Mouse (Mus musculus) liver, embryonic 15.5 days (tissue): Measurements from ENCODE around the gene Nadsyn1. TPM values are rescaled to one million over a fixed set of nuclear protein-coding genes. Genes with fewer than 3 reads are reported as not detected.

Experiments
- ATAC-seq: fragments of 200-750 bp; cut with Nextera tagmentation; 2 replicates; pipeline ENCODE4 v1.8.0; 2017; ENCODE audit warnings: moderate number of reproducible peaks, mild to moderate bottlenecking, moderate library complexity; ENCODE audit not compliant: insufficient read depth
- H3K27ac ChIP-seq: fragments of 300-500 bp; sonication (generic); replicated peaks from 2 replicates; pipeline ENCODE4 v1.5.1; 2015; ENCODE audit warnings: mild to moderate bottlenecking, inconsistent platforms
- H3K27me3 ChIP-seq: fragments of 300-500 bp; sonication (generic); 2 replicates; pipeline ENCODE4 v1.6.1; 2015; ENCODE audit warnings: mild to moderate bottlenecking, inconsistent platforms
- H3K36me3 ChIP-seq: fragments of 300-500 bp; sonication (generic); replicated peaks from 2 replicates; pipeline ENCODE4 v1.6.1; 2015; ENCODE audit warnings: moderate library complexity, mild to moderate bottlenecking, inconsistent platforms
- H3K4me1 ChIP-seq: fragments of 300-500 bp; sonication (generic); replicated peaks from 2 replicates; pipeline ENCODE4 v1.6.1; 2015; ENCODE audit warnings: inconsistent platforms
- H3K4me2 ChIP-seq: fragments of 300-500 bp; sonication (generic); 2 replicates; pipeline ENCODE4 v1.6.1; 2015; ENCODE audit warnings: moderate library complexity, mild to moderate bottlenecking, inconsistent platforms
- H3K4me3 ChIP-seq: fragments of 300-500 bp; sonication (generic); replicated peaks from 2 replicates; pipeline ENCODE4 v1.5.1; 2015; ENCODE audit warnings: mild to moderate bottlenecking, inconsistent platforms
- H3K9ac ChIP-seq: fragments of 300-500 bp; sonication (generic); 2 replicates; pipeline ENCODE4 v1.6.1; 2015; ENCODE audit warnings: moderate library complexity, mild to moderate bottlenecking, inconsistent platforms
- H3K9me3 ChIP-seq: fragments of 300-500 bp; sonication (generic); replicated peaks from 2 replicates; pipeline ENCODE4 v1.6.1; 2016; ENCODE audit warnings: inconsistent platforms
- WGBS: fragments of 180-500 bp; shearing (Covaris S2); methylation state at CpG from one replicate; pipeline ENCODE4 v1.1.7; 2015; ENCODE audit warnings: mixed read lengths; ENCODE audit not compliant: insufficient replicate concordance; 5-methylcytosine and 5-hydroxymethylcytosine counted together
- polyA plus RNA-seq: library from polyadenylated mRNA; unstranded; fragments of >200 nt; fragmentation: Nextera tagmentation; extraction: Ambion mirVana; gene quantifications from 2 replicates; pipeline ENCODE4 v1.2.1, GENCODE M21; 2015

The Nadsyn1 gene
- polyA plus RNA-seq, 1 experiment from 2014 or later: 8.8 TPM

GRCm38 (mm10) chr7:143801195-143802065, 21.2 kb downstream of the Nadsyn1 start:
- H3K4me2 ChIP-seq: no peak overlapping the region
- H3K9me3 ChIP-seq: no peaks in the 10 kb centered on the region
- H3K9ac ChIP-seq: no peak overlapping the region
- WGBS: 72% methylated on average over 8 of the region's 8 CpGs
- H3K4me3 ChIP-seq: no peak overlapping the region
- H3K4me1 ChIP-seq: 0 out of 2 replicates have a peak, but pooled peaks cover 4% of the 10 kb centered on the region
- H3K27me3 ChIP-seq: no peaks in the 10 kb centered on the region
- ATAC-seq: no peak
- H3K27ac ChIP-seq: no peak overlapping the region
- H3K36me3 ChIP-seq: peaks cover 69% of the 10 kb centered on the region

GRCm38 (mm10) chr7:143800770-143801169, 21.9 kb downstream of the Nadsyn1 start:
- no peak for ATAC-seq
- WGBS: 90% methylated on average over 1 of the region's 1 CpGs
- H3K9ac ChIP-seq: no peak overlapping the region

GRCm38 (mm10) chr7:143798783-143799182, 23.9 kb downstream of the Nadsyn1 start:
- Histone ChIP-seq H3K4me3 (no peak overlapping the region), H3K4me1 (no peaks in the 10 kb centered on the region), H3K36me3 (peaks cover 62% of the 10 kb centered on the region), H3K27me3 (no peaks in the 10 kb centered on the region), H3K9ac (no peak overlapping the region), H3K27ac (no peak overlapping the region), H3K4me2 (no peak overlapping the region), H3K9me3 (no peaks in the 10 kb centered on the region)
- ATAC-seq: no peak
- WGBS: 45% methylated on average over 4 of the region's 4 CpGs

More at GRCm38 (mm10) chr7:143800770-143801169, 21.9 kb downstream of the Nadsyn1 start:
- Histone ChIP-seq H3K4me3 (no peak overlapping the region), H3K27ac (no peak overlapping the region), H3K27me3 (no peaks in the 10 kb centered on the region), H3K4me1 (0 out of 2 replicates have a peak, but pooled peaks cover 4% of the 10 kb centered on the region), H3K9me3 (no peaks in the 10 kb centered on the region), H3K36me3 (peaks cover 70% of the 10 kb centered on the region), H3K4me2 (no peak overlapping the region)

- H3K9me3 ChIP-seq: no peaks in the 10 kb centered on the region
- H3K9ac ChIP-seq: no peak overlapping the region
- no peak overlapping the region for H3K4me2 ChIP-seq
- no peak for ATAC-seq
- H3K36me3 ChIP-seq: peaks cover 25% of the 10 kb centered on the region
- H3K27me3 ChIP-seq: no peaks in the 10 kb centered on the region
- 0 out of 2 replicates have a peak, but pooled peaks cover 11% of the 10 kb centered on the region for H3K4me1 ChIP-seq
- 46% methylated on average over 4 of the region's 4 CpGs for WGBS
- H3K4me3 ChIP-seq: no peak overlapping the region
- no peak overlapping the region for H3K27ac ChIP-seq
These were observed 29.5 kb downstream of the Nadsyn1 start for GRCm38 (mm10) chr7:143793121-143793520.

- Histone ChIP-seq H3K27ac (0 out of 2 replicates have a peak overlapping the region, but pooled peaks have one; percentile 20), H3K4me2 (no peak overlapping the region), H3K9me3 (no peaks in the 10 kb centered on the region), H3K4me3 (no peak overlapping the region), H3K27me3 (no peaks in the 10 kb centered on the region), H3K4me1 (0 out of 2 replicates have a peak, but pooled peaks cover 11% of the 10 kb centered on the region), H3K9ac (no peak overlapping the region), H3K36me3 (peaks cover 19% of the 10 kb centered on the region)
- peak; percentile 63 for ATAC-seq
- 49% methylated on average over 6 of the region's 6 CpGs for WGBS
These were observed 30.2 kb downstream of the Nadsyn1 start for GRCm38 (mm10) chr7:143792336-143792985.

- 9% methylated on average over 21 of the region's 21 CpGs for WGBS
- Histone ChIP-seq H3K4me2 (peak within 1 kb of the TSS; percentile 59), H3K27ac (no peak within 1 kb of the TSS), H3K27me3 (peaks cover 8% of the 10 kb centered on the region; the same call in 1 of the 2 replicates), H3K9me3 (no peaks in the 10 kb centered on the region), H3K4me1 (peaks cover 16% of the 10 kb centered on the region), H3K4me3 (peak within 1 kb of the TSS; percentile 42), H3K9ac (no peak within 1 kb of the TSS), H3K36me3 (no peaks in the 10 kb centered on the region)
- ATAC-seq: peak; percentile 55
These were observed 38.4 kb downstream of the Nadsyn1 start, which contains the start of gene Mrgpre for GRCm38 (mm10) chr7:143783996-143784829. Mrgpre (minus strand) TSS chr7:143784500.

GRCm38 (mm10) chr7:143783378-143783995, 39.2 kb downstream of the Nadsyn1 start:
- peak overlapping the region; percentile 59 for H3K4me2 ChIP-seq
- no peaks in the 10 kb centered on the region for H3K9me3 ChIP-seq
- WGBS: 13% methylated on average over 6 of the region's 6 CpGs
- H3K4me1 ChIP-seq: peaks cover 16% of the 10 kb centered on the region
- H3K27ac ChIP-seq: no peak overlapping the region
- H3K36me3 ChIP-seq: no peaks in the 10 kb centered on the region
- ATAC-seq: peak; percentile 30
- H3K4me3 ChIP-seq: peak overlapping the region; percentile 42
- peaks cover 8% of the 10 kb centered on the region; the same call in 1 of the 2 replicates for H3K27me3 ChIP-seq
- no peak overlapping the region for H3K9ac ChIP-seq

GRCm38 (mm10) chr7:143777375-143777774, 45.3 kb downstream of the Nadsyn1 start:
- H3K4me3 ChIP-seq: no peak overlapping the region
- 35% methylated on average over 2 of the region's 2 CpGs for WGBS
- H3K4me1 ChIP-seq: 0 out of 2 replicates have a peak, but pooled peaks cover 3% of the 10 kb centered on the region
- no peak overlapping the region for H3K27ac ChIP-seq
- H3K4me2 ChIP-seq: no peak overlapping the region
- ATAC-seq: no peak
- H3K27me3 ChIP-seq: no peaks in the 10 kb centered on the region
- H3K36me3 ChIP-seq: no peaks in the 10 kb centered on the region
- H3K9me3 ChIP-seq: no peaks in the 10 kb centered on the region
- no peak overlapping the region for H3K9ac ChIP-seq

GRCm38 (mm10) chr7:143776137-143776536, 46.5 kb downstream of the Nadsyn1 start:
- Histone ChIP-seq H3K36me3 (no peaks in the 10 kb centered on the region), H3K27ac (0 out of 2 replicates have a peak overlapping the region, but pooled peaks have one; percentile 29), H3K27me3 (no peaks in the 10 kb centered on the region), H3K4me2 (no peak overlapping the region), H3K9me3 (no peaks in the 10 kb centered on the region), H3K4me3 (no peak overlapping the region), H3K4me1 (0 out of 2 replicates have a peak, but pooled peaks cover 3% of the 10 kb centered on the region), H3K9ac (no peak overlapping the region)
- WGBS: 25% methylated on average over 3 of the region's 3 CpGs
- ATAC-seq: no peak

GRCm38 (mm10) chr7:143769461-143769860, 53.2 kb downstream of the Nadsyn1 start:
- Histone ChIP-seq H3K27me3 (peaks cover 19% of the 10 kb centered on the region), H3K9ac (no peak overlapping the region), H3K4me1 (0 out of 2 replicates have a peak, but pooled peaks cover 4% of the 10 kb centered on the region), H3K36me3 (no peaks in the 10 kb centered on the region), H3K4me3 (no peak overlapping the region), H3K27ac (no peak overlapping the region; the same call in 1 of the 2 replicates), H3K4me2 (no peak overlapping the region), H3K9me3 (no peaks in the 10 kb centered on the region)
- ATAC-seq: no peak
- 31% methylated on average over 1 of the region's 1 CpGs for WGBS
